Mouse (Mus musculus) spleen, postnatal 14 days (tissue): Measurements from ENCODE around the gene Gm20671.
"Not testable (repeated sequence)": the region's sequence is repeated elsewhere in the genome, so short reads cannot be mapped to it uniquely, and the experiment has no call there.

Experiments used
- DNase-seq, 2 experiments: peaks; one replicate each; pipeline ENCODE4 v3.0.0; 2021 to 2022; ENCODE audit warnings: low spot score in 2 of 2

Gm20671 gene

DNA sequence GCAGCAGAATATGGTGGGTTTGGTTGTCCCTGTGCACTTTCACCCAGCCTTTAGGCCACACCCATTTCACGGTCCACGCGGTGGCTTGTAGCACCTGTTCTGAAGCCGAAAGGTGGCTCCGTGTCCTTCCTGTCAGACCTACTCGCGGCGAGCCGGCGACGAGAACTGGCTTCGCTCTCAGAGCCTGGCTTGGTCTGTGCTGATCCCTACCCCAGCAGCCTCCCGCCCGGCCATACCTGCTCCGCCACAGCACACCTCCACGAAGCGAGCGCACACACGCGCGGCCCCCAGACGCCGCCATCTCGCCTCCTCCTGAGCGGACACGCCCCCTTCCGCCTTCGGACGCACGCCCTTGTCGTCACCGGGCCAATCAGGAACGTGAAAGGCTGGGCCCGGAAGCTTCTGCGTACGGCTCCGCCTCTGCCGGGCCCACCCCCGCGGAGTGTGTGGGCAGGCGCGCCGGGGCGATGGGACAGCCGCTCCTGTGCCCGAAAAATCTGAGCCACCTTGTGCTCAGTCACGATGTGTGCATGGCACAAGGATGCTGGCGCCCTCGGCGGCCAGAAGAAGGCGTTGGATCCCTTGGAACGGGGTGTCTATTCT lies 41.5 kb downstream of the Gm20671 start, which contains the start of gene Pisd:
Gene Pisd (minus strand): TSS at position 334 of the 603 bp plus-strand sequence.
- peak; percentile 83 to 90 for DNase-seq

DNA sequence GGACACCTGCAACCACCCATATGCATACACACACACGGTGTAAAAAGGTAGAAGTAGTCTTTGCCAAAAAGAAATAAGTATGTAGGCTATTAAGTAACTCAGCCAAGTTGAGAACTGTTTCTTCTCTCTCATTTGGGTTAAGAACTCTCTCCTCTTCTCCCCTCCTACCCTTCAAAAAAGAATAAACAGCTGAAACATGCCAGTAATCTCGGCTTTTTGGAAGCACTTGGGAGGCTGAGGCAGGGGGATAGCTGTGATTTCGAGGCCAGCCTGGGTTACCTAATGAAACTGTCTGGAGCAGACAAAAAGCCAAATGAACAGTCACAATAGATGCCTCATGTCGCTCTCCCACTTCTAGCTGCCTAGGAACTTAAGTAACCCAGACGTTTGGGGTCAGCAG lies 42.2 kb downstream of the Gm20671 start:
- DNase-seq, result no peak

DNA sequence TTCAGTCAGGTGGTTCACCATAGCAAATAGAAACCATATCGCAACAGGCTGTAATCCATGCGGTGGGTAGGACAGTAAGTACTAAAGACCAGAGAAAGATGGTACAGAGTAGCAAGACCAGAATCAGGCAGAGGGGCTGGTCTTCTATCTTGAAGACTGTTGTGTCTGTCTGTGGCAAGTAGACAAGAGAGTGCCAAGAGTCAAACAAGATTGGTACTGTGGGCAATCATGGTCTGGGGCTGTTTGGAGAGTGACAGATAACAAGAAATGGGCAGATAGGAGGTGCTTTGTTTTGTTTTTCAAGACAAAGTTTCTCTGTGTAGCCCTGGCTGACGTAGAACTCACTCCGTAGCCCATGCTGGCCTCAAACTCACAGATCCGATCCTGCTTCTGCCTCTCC lies 45.3 kb downstream of the Gm20671 start:
- DNase-seq, result no peak

DNA sequence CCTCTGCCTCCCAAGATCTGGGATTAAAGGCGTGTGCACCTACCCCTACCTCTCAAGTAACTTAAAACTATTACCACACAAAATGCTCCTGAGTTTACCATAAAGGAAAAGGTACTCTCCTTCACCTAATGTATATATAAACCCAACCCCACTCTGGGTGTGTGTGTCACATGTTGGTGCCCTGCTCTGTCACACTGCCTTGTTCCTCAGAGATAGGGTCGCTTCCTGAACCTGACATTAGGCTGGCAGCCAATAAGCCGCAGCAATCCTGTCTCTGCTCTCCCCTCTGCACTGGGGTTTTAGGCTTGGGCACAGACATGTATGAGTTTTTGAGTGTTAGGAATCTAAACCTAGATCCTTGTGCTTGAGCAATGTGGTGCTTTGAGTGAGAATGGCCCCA lies 48.7 kb downstream of the Gm20671 start:
- DNase-seq, result no peak

DNA sequence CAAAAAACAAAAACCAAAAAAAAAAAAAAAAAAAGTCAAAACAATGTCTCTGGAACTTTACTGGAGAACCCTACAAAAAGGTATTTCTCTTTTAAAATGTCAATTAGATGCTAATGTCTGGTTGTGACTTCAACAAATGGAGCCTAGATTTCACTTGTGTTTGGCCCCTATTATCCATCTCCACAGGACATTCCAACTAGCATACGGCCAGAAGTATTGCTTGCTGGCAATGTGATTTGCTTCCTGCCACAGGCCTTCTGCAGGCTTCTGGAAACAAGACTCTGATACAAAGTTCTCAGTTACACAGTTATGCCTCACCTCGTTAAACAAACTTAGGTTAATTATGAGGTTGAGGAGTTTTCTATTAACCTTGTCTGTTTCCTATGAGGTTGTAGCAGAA lies 54.5 kb downstream of the Gm20671 start:
- DNase-seq, result no peak

DNA sequence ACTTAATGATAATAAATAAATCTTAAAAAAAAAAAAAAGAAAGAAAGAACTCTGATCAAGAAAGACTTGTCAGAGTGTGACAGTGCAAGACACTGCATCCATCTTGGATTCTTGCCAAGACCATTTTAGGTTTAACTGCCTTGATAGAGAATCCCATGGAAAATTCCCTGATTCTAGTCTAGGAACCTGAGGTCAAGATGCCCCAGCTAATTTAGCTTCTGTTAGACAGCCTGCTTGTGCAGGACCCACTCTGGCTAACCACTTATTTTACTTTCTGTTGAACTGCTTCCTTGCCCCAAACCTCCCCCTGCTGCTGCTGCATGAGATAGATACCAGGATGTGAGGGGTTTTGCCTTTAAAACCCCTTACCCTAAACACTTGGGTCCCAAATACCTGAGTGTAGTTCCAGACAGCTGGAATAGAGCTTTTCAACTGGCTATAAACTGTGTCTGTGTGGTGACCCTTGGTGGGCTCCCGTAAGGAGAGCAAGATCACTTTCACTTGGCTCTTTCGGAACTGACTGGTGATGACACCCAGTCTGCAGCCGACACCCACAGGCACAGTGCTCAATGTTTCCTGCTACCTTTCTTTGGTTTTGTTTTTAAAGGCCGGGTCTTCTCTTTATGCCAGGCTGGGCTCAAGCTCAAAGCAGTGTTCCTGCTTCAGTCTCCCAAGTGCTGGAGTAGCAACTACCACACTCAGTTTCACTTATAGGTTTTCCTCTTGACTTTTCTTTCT lies 59.1 kb downstream of the Gm20671 start:
- DNase-seq, result no peak

DNA sequence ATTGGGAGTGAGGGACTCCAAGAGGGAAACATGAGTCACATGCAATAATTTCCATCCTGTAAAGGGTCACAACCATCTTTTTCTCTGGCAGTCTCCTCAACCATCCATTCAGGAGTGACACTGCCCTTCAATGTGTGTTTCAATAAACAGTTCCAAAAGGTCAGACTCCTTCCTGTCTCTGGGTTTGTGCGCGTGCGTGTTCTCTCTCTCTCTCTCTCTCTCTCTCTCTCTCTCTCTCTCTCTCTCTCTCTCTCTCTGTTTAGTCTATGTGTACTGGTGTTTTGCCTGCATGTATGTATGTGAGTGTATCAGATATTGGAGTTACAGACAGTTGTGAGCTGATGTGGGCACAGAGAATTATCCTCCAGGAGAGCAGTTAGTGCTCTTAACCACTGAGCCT lies 59.9 kb downstream of the Gm20671 start:
- DNase-seq, result no peak

DNA sequence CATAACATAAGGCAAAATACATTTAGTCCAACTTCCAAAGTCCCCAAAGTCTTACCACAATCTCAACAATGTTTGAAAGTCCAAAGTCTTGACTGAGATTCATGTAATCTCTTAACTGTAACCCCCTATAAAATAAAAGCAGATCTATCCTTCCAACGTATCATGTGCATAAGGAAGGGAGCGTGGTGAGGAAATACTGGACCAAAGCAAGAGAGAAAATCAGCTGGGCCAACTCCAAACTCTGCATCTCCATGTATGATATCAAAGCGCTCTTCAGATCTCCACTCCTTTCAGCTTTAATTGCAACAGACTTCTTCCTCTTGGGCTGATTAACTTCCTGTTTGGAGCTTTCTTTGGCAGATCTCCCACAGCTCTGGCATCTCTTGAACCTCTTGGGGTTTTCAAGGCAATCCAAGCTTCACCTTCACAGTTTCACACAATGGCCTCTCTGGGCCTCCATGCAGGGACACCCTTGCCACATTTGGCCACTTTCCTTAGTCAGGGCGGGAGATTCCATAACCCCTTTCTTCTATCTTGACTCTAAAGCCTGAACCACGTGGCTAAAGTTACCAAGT lies 65.3 kb downstream of the Gm20671 start:
- DNase-seq, result no peak

DNA sequence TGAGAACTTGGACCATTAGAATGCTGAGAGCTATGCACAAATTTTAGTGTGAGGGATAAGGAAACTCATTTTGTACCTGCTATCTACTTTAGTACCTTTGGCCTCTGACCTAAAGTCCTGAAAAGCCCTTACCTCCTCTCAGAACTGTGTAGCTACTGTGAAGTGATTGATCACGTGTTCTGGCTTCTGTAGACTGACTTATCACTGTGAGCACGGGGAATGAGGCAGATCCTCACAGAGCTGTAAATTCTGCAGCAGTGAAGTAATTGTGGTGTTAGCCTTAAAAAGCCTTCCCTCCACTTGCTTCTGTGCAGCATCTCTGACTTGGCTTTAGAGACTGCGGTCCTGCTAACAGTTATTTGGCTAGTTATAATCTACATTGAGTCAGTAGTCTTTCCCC lies 66.1 kb downstream of the Gm20671 start:
- no peak for DNase-seq

DNA sequence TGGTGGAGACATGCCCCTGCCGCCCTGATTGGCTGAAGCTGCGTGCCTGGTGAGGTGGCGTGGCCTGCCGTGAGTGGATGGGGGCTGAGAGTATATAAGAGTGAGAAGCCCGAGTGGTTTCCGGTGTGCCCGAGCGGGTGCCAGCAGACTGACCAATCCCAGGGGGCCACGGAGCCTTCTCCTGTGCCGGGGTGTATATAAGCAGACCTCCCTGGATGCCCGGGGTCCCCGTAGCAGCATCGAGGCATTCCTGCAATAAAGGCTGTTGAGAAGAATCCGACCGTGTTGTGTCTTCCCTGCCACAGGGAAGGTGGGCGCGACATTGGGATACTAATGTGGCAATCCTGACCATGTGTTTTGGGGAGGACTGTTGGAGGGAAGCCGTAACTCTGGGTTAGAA lies 66.6 kb downstream of the Gm20671 start:
- DNase-seq, result not testable (repeated sequence)

DNA sequence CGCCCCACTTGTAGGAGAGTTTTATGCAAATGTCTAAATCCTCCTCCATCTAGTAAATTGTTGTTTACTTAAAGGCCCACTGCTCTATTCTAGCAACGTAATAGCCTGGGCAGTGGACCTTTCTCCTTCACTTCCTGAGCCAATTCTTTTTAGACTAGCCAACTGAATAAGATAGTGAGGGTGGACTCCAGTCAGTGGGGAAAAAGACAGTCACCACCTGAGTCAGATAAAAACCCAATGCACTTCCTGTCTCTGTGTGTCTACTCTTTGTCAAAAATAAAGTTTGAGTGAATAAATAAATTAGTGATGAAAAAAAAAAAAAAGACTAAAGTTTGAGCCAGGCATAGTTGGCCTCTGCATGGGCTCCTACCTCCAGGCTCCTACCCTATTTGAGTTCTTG lies 67.2 kb downstream of the Gm20671 start:
- DNase-seq, result no peak

DNA sequence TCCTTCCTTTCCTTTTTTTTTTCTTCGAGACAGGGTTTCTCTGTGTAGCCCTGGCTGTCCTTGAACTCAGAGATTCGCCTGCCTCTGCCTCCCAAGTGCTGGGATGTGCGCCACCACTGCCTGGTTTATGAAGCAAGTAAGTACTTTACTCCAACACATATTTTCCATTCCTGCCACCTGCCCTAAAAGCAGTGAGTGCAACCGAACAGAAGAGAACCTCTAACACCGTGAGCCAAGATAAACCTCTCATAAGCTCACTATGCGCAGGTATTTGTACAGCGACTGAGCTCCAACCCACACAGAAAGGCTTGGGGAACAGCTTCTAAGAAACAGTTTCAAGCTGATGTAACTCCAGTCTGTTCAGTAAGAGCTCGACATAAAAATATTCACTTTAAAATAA lies 70.8 kb downstream of the Gm20671 start:
- DNase-seq, result no peak

DNA sequence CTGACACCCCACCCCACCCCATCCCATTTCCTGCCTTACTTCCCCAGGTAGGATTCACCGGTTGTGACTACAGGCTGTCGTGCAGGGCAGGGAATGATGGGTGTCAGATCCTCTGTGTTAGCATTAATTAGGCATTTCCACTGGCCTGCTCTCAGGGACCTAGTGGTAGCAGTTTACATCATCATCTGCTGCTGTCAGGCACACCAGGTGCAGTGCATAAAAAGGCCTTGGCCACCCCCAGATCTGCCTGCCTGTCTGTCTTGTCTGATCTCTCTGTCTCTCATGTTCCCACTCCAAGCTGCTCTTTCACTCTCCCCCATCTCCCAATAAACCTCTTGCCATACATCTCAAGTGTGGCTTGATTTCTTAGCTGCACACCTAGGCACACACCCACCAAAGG lies 75.2 kb downstream of the Gm20671 start:
- DNase-seq, result no peak

DNA sequence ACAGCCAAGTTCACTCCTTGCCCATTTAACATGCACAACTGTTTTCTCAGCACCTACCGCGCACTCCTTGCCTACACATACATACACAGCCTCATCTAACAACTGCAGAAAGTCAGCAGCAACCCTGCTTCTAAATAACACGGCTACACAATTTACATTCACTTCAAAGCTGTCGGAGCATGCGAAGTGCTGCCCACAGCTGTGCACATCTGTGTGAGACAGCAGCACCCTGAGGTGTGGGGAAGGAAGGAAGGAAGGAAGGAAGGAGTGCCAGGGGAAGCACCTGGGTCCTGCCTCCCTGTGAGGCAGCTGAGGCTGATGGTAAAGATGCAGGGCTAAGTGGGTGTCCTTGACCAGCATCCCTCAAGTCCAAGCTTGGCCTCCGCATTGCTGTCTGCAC lies 78.0 kb downstream of the Gm20671 start:
- DNase-seq, result no peak

DNA sequence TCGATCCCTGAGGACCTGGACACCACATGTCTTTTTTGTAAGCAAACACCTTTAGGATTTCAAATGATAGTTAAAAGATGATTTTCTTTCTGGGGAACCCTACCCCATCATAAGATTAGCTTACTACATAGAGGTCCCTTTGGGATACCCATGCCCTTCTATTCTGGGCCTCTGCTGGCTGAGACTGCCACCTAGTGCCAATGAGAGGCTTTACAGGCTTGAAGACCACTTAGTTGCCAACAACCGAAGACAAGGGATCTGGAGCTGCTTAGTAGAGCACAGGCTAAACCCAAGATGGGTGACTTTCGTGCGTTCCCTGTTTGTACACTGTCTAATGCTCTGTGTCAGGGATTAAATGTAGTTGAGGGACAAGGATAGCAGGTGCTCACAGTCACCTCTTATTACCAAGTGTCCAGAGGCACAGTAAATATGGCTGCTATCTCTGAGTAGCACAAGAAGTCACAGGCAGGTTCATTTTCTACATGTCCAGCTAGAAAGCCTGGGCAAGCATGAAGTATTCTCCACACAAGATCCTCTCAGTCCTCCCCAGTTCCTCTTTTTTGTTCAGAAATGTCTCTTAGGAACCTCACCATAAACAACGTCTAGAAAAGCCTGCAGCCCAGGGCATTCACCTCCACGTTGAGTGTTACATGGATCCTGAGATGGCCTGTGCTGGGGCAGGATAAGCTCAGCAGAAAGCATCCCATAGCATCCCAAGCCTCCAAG lies 79.1 kb downstream of the Gm20671 start:
- peak in 1 of 2 experiments; percentile 17 for DNase-seq

DNA sequence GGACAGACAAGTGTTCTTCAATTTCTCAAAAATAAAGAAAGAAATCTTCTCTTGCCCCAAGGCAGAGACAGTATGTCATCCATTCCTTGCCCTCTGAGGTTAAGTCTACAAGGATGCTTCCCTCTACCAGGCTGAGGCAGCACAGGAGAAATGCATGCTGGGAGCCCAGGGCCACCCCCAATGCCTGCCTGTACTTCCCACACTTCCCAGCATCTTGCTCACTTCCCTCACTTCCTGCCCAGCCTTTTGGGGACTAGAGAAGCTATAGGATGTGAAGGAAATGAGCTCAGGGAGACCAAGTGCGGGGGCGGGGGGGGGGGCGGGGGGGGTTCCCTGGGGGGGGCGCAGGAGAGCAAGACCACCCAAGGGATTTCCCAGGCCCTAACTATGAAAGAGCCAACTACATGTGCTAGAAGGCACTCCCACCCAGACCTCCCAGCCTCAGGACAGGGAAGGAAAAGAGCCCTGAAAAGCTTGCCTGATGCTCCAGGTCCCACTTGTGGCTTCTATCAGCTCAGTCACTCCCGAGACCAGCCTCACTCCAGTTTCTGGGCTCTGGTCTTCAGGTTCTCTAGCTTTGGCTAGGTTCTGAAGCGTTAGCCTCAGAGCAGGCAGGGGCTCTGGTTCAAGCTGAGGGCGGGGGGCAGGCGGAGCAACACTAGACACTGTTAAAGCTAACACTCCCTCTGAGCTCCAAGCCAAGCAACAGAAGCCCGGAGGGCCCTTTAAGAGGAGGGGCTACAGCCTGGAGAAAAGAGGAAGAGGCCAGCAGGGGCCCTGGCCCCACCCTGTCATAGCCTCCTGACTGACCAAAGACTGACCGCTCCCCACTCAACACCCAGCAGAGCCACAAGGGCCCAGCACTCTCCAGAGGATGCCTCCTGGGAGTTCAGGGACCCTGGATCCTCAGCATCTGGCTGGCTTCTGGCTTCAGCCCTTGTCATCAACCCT lies 80.9 kb downstream of the Gm20671 start:
- peak; percentile 24 to 52 for DNase-seq

DNA sequence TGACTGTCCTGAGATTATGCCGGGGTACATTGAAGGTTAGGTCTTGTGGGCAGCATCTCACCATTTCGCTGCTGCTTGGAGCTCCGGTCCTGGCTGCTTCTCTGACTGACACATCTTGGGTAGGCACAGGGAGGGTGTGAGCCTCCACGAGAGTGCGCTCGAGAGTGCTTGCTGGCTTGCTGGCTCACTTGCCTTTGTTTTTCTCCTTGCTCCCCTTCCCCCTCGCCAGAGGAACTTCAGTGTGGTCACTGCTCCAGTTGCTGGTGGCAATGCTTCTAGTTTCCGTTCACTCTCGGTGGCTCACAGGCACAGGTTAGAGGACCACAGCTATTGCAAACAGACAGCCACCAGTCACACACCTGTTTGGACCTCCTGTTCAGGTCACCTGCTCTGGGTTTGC lies 84.8 kb downstream of the Gm20671 start:
- no peak for DNase-seq

DNA sequence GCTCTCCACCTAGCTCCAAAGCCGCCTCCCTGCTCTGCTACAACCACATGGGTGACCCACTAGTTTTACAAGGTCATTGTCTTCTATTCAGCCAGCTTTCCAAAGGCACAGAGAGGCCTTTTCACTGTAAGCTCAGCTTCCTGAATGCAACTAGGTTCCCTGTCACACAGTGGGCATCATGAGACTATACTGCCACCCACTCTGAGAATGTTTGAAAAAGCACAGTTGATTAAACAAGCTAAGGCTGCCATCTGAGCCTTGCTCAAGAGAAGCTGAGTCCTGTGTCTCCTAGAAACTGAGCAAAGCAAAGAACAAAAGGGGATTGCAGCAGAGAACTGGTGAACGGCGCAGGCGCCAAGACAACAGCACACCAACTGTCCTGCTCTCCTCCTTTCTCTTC lies 85.5 kb downstream of the Gm20671 start:
- not testable (repeated sequence) for DNase-seq

DNA sequence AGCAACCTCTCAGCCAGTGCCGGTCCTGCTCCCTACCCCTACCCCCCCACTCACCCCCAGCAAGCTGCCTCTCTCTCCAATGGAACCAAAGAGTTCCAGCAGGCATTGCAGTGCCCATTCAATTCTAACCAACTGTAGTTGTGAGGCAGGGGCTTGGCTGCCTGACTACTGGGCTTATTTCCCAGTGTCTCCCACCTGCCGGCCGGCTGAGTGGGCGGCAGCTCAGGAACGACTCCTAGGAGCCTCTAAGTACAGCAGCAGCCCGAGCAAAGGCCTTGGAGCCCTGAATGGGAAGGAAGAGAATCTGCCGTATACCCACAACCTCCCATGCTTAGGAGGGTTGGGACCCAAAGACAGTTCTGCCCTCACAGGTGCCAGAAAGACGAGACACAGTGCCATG lies 86.1 kb downstream of the Gm20671 start:
- not testable (repeated sequence) for DNase-seq

DNA sequence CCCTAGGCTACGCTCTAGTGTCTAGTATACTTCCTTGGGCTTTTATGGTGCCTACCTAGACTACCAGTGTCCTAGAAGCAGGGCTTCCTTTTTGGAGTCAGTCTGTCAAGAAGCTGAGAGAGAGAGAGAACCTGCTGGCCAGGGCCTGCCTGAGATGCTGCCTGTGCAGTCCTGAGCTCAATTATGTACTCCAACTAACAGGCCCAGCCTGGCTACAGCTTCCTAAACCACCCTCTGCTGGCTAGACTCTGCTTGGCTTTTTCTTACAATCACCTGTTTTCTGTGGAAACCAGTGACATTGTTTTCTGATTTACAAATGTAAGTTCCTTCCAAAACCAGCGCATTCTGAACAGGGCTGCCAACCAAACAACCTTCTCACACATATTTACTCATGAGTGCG lies 86.8 kb downstream of the Gm20671 start:
- no peak for DNase-seq

DNA sequence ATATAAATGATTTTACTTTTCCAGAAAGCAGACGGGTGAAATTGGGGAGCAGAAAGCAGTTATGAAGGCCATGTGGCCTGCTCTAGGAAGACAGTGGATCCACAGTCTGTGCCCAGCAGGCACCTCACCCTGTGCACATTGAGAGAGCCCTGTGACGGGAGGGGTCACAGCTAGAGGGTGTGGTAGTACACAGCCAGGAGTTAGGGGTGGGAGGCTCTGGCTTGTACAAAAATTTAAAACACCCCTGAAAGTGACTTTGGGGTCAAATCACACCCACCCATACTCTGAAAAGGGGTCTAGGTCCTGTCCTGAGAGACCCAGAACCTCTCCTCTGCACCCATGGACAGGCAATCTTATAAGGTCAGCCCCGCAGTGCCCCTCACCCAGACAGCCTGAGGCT lies 90.1 kb downstream of the Gm20671 start:
- DNase-seq, result not testable (repeated sequence)
